Mouse (Mus musculus): ENCODE measurements around the gene Spata16. TPM values are rescaled to one million over a fixed set of nuclear protein-coding genes. Genes with fewer than 3 reads are reported as not detected.
A peak's percentile ranks its signal among the peaks of the same experiment; 100 is the strongest.

Gene Spata16
- not detected in 2 replicates for polyA plus RNA-seq (2012; rRNA removed)

DNA sequence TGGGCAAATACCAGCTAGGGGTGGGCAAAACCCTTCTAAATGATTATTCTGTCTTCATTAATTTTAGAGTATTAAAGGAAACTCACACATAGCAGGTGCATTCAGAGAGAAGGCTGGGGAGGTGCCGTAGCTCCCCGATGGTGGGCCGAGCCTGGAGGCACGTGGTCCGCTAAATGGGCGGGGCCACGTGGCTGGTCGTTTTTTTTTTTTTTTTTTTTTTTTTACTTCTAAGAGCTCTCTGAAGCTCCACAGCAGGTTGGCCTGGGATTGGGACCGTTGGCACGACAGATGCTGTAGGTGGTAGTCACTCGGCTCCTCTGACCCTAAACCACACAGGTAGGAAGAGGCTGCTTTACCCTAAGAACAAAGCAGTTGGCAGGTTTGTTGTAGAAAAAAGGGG lies at the start of gene Spata16:
TSS of gene Spata16 (plus strand) at position 219 of the 400 bp plus-strand sequence.
- TF ChIP-seq POLR2A (IDR thresholded peaks at IDR 0.05; ENCODE audit: borderline replicate concordance, extremely low read depth, insufficient read depth, insufficient read length, poor library complexity, severe bottlenecking) = no peak
- no peak for TF ChIP-seq CTCF (IDR thresholded peaks at IDR 0.05; ENCODE audit: borderline replicate concordance, extremely low read depth, insufficient read depth, insufficient read length)
- DNase-seq (ENCODE audit: low read depth) = no peak

DNA sequence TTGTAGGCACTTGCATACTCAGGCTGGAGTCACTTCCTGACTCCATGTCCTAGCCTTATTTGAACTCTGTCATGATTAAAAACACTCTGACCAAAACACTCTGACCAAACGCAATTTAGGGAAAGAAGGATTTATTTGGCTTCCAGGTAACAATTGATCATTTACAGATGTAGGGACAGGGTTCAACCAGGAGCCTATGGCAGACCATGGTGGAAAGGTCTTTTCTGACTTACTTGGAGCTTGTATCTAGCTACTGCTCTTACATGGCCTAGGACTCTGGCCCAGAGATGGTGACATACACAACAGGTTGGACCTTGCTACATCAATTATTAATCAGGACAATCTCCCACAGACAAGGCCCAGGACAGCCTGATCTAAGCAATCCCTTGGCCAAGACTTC lies 32.6 kb upstream of the Spata16 start:
- DNase-seq (ENCODE audit: low read depth) = no peak
- TF ChIP-seq POLR2A (IDR thresholded peaks at IDR 0.05; ENCODE audit: borderline replicate concordance, extremely low read depth, insufficient read depth, insufficient read length, poor library complexity, severe bottlenecking) (no peak), CTCF (IDR thresholded peaks at IDR 0.05; ENCODE audit: borderline replicate concordance, extremely low read depth, insufficient read depth, insufficient read length) (no peak)

DNA sequence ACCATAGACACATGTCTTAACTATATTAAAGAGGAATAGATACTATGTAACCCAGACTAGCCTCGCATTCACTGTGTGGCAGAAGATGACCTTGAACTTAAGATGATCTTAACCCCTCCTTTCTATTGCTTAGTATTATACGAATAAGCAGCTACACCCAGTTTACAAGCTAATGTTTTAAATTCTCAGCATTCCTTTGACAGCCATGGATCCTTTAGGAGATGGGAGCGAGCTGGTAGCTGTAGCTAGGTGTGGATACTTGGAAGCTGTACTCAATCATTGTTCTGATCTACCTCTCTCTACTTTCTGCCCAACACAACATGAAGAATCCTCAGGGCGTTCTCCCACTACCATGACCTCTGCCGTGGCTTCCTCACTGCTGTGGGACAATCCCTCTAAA lies 28.9 kb upstream of the Spata16 start:
- TF ChIP-seq CTCF (IDR thresholded peaks at IDR 0.05; ENCODE audit: borderline replicate concordance, extremely low read depth, insufficient read depth, insufficient read length) (no peak), POLR2A (IDR thresholded peaks at IDR 0.05; ENCODE audit: borderline replicate concordance, extremely low read depth, insufficient read depth, insufficient read length, poor library complexity, severe bottlenecking) (no peak)
- DNase-seq (ENCODE audit: low read depth) = no peak

DNA sequence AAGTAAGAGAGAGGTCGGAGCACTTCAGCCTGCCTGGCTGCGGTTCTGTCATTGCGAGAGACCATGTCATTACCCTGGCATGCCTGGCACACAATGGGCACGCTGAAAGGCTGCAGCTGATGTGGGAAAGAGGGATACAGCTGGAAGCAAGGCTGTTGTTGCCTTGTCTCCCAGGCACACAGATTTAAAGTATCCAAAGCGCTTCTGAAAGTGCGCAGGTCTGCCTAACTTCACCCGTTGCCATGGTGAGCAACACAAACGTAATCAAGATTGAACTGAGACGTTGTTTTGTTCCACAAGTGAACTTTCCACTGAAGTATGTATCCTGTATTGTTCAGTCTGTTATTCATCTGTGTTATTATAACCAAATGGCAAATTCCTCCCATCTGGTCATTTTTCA lies 1.8 kb downstream of the Spata16 start:
- peak; percentile 71 for DNase-seq (ENCODE audit: low read depth)
- TF ChIP-seq CTCF (IDR thresholded peaks at IDR 0.05; ENCODE audit: borderline replicate concordance, extremely low read depth, insufficient read depth, insufficient read length) (no peak), POLR2A (IDR thresholded peaks at IDR 0.05; ENCODE audit: borderline replicate concordance, extremely low read depth, insufficient read depth, insufficient read length, poor library complexity, severe bottlenecking) (no peak)

- peak; percentile 46 for DNase-seq (ENCODE audit: low read depth)
- TF ChIP-seq CTCF (IDR thresholded peaks at IDR 0.05; ENCODE audit: borderline replicate concordance, extremely low read depth, insufficient read depth, insufficient read length) (no peak), POLR2A (IDR thresholded peaks at IDR 0.05; ENCODE audit: borderline replicate concordance, extremely low read depth, insufficient read depth, insufficient read length, poor library complexity, severe bottlenecking) (no peak)
Observed at GRCm38 (mm10) chr3:26639851-26640250, 2.4 kb downstream of the Spata16 start.

GRCm38 (mm10) chr3:26640321-26641075 lies 3.1 kb downstream of the Spata16 start:
- peak; percentile 81 for DNase-seq (ENCODE audit: low read depth)
- no peak for TF ChIP-seq POLR2A (IDR thresholded peaks at IDR 0.05; ENCODE audit: borderline replicate concordance, extremely low read depth, insufficient read depth, insufficient read length, poor library complexity, severe bottlenecking)
- TF ChIP-seq CTCF (IDR thresholded peaks at IDR 0.05; ENCODE audit: borderline replicate concordance, extremely low read depth, insufficient read depth, insufficient read length) = no peak

DNA sequence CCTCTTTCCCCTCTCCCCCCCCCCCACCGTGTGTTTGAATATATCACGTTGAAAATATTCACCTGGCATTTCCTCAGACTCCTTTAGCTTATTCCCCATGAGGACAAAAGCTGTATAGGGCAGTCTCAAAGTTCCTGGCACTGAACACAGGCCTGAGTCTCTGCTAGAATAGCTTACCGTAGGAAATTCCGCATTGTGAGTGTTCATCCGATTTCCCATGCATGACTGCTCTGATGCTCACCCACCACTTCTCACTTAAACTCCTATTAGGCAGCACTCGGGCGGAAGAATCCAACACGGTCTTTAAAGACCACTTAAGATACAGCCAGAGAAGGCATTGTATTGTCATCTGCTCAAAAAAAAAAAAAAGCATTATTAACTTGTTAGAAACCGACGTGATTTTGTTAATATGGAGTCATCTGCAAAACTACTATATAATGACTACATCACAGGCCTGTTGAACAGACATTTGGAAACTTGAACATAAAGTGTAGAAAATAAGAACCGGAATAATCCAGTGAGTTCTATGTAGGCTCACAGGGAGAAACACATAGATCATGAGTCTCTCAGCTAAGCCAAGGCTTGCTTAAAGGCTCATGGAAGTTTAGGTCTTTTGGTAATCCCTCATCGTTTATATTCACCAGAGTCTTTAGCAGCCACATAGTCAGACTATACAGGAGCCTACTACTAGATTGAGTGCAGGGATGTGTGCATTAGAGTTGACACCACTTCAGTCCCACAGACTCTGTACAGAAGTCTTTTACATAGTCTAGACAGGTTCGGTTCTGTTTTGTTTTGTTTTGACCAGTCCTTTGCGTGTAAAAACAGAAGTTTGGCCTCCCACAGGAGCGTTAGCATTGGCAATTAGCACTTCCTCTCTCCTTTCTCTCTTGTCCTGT lies 4.2 kb downstream of the Spata16 start:
- peak; percentile 96 for DNase-seq (ENCODE audit: low read depth)
- TF ChIP-seq POLR2A (IDR thresholded peaks at IDR 0.05; ENCODE audit: borderline replicate concordance, extremely low read depth, insufficient read depth, insufficient read length, poor library complexity, severe bottlenecking) (no peak), CTCF (IDR thresholded peaks at IDR 0.05; ENCODE audit: borderline replicate concordance, extremely low read depth, insufficient read depth, insufficient read length) (no peak)

DNA sequence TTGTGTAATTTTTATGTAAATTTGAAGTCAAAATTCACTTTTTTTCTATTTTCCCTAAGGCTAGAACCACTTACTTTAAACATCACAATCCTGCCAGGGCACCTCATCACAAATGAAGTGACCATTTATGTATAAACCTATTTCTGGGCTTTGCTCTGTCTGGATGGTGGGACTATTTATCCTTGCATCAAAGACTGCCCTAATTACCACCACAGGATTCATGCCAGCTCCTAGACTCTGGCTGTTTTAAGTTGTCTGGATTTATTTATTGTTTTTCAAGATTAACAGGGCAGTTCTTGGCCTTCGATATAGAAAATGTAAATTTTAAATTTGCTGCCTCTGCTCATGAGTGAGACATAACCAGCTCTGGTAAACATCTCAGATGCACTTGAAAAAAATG lies 6.7 kb downstream of the Spata16 start:
- TF ChIP-seq CTCF (IDR thresholded peaks at IDR 0.05; ENCODE audit: borderline replicate concordance, extremely low read depth, insufficient read depth, insufficient read length) = no peak
- no peak for TF ChIP-seq POLR2A (IDR thresholded peaks at IDR 0.05; ENCODE audit: borderline replicate concordance, extremely low read depth, insufficient read depth, insufficient read length, poor library complexity, severe bottlenecking)
- DNase-seq (ENCODE audit: low read depth) = peak; percentile 70

- TF ChIP-seq CTCF (IDR thresholded peaks at IDR 0.05; ENCODE audit: borderline replicate concordance, extremely low read depth, insufficient read depth, insufficient read length) = no peak
- TF ChIP-seq POLR2A (IDR thresholded peaks at IDR 0.05; ENCODE audit: borderline replicate concordance, extremely low read depth, insufficient read depth, insufficient read length, poor library complexity, severe bottlenecking) = no peak
- DNase-seq (ENCODE audit: low read depth) = peak; percentile 69
Observed at GRCm38 (mm10) chr3:26646834-26647233, 9.4 kb downstream of the Spata16 start.

- no peak for DNase-seq (ENCODE audit: low read depth)
- TF ChIP-seq CTCF (IDR thresholded peaks at IDR 0.05; ENCODE audit: borderline replicate concordance, extremely low read depth, insufficient read depth, insufficient read length) = no peak
- no peak for TF ChIP-seq POLR2A (IDR thresholded peaks at IDR 0.05; ENCODE audit: borderline replicate concordance, extremely low read depth, insufficient read depth, insufficient read length, poor library complexity, severe bottlenecking)
Observed at GRCm38 (mm10) chr3:26685832-26686231, 48.4 kb downstream of the Spata16 start.

- DNase-seq (ENCODE audit: low read depth) = peak; percentile 24
Observed at GRCm38 (mm10) chr3:26709492-26709891, 72.1 kb downstream of the Spata16 start.

Data from brain, embryonic 14.5 days (tissue).